Mouse (Mus musculus): ENCODE results near the gene Fastkd2. TPM values are rescaled to one million over a fixed set of nuclear protein-coding genes. Genes with fewer than 3 reads are reported as not detected.
A peak's percentile ranks its signal among the peaks of the same experiment; 100 is the strongest.

Fastkd2 gene
- 37.5 and 38.3 TPM in 2 replicates for polyA plus RNA-seq (2015; fragmentation: Nextera tagmentation; extraction: Ambion mirVana)

GRCm38 (mm10) chr1:63730240-63730771, at the start of gene Fastkd2, which contains the start of gene Mdh1b:
TSS of gene Fastkd2 (plus strand) at chr1:63730614.
TSS of gene Mdh1b (minus strand) at chr1:63730318.
- H3K4me3 ChIP-seq: peak within 1 kb of the TSS; percentile 72
- no peak within 1 kb of the TSS for H3K27ac ChIP-seq (replicated peaks)
- peaks cover 8% of the 10 kb centered on the region; the same call in 1 of the 2 replicates for H3K27me3 ChIP-seq
- peaks cover 31% of the 10 kb centered on the region for H3K4me1 ChIP-seq (replicated peaks)
- WGBS: 0% methylated on average over 31 of the region's 31 CpGs
- peak within 1 kb of the TSS; percentile 65 for H3K4me2 ChIP-seq
- peak; percentile 96 for ATAC-seq (ENCODE audit: low read depth)
- peak within 1 kb of the TSS; percentile 77 for H3K9ac ChIP-seq
- H3K36me3 ChIP-seq: no peaks in the 10 kb centered on the region
- no peaks in the 10 kb centered on the region for H3K9me3 ChIP-seq

- Histone ChIP-seq H3K4me1 (replicated peaks) (no peaks in the 10 kb centered on the region), H3K9me3 (no peaks in the 10 kb centered on the region), H3K4me2 (no peak within 1 kb of the TSS), H3K9ac (no peak within 1 kb of the TSS), H3K36me3 (no peaks in the 10 kb centered on the region), H3K4me3 (no peak within 1 kb of the TSS), H3K27me3 (no peaks in the 10 kb centered on the region), H3K27ac (replicated peaks) (no peak within 1 kb of the TSS)
- whole genome bisulfite sequencing: 86% methylated on average over 4 of the region's 4 CpGs
- no peak for ATAC-seq (ENCODE audit: low read depth)
Observed at GRCm38 (mm10) chr1:63686827-63687226, 43.6 kb upstream of the Fastkd2 start, which contains the start of gene Dytn. TSS of gene Dytn (minus strand) at chr1:63686927.

DNA sequence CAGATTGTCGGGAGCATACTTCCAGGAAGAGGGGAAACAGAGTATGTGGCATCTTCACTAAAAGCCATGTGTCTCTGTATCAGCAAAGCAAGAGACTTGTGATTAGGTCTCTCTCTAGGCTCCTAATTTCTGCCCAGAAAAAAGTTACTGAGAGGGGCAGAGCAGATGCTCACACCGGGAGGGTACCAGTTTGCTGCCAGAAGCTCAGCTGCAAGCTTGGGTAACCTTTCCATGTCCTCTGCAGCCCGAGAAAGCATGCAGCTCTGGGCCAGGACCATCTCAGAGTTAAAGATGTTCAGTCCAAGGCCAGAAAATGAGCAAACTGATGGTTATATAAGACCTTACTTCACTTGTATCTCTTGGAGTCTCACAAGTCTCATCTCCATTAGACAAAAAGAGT, 33.6 kb upstream of the Fastkd2 start:
- Histone ChIP-seq H3K9me3 (no peaks in the 10 kb centered on the region), H3K36me3 (no peaks in the 10 kb centered on the region), H3K9ac (no peak overlapping the region), H3K4me3 (no peak overlapping the region), H3K27ac (replicated peaks) (no peak overlapping the region), H3K4me1 (replicated peaks) (no peaks in the 10 kb centered on the region), H3K27me3 (no peaks in the 10 kb centered on the region), H3K4me2 (no peak overlapping the region)
- ATAC-seq (ENCODE audit: low read depth): no peak
- WGBS: 75% methylated on average over 3 of the region's 3 CpGs

- Histone ChIP-seq H3K9ac (no peak overlapping the region), H3K4me3 (no peak overlapping the region), H3K27me3 (no peaks in the 10 kb centered on the region), H3K4me1 (replicated peaks) (no peaks in the 10 kb centered on the region), H3K36me3 (no peaks in the 10 kb centered on the region), H3K9me3 (no peaks in the 10 kb centered on the region; the same call in 1 of the 2 replicates), H3K4me2 (no peak overlapping the region), H3K27ac (replicated peaks) (no peak overlapping the region)
- 0 out of 2 replicates have a peak, but pooled peaks have one; percentile 65 for ATAC-seq (ENCODE audit: low read depth)
- WGBS: 69% methylated on average over 5 of the region's 5 CpGs
Observed at GRCm38 (mm10) chr1:63705733-63706132, 24.7 kb upstream of the Fastkd2 start.

DNA sequence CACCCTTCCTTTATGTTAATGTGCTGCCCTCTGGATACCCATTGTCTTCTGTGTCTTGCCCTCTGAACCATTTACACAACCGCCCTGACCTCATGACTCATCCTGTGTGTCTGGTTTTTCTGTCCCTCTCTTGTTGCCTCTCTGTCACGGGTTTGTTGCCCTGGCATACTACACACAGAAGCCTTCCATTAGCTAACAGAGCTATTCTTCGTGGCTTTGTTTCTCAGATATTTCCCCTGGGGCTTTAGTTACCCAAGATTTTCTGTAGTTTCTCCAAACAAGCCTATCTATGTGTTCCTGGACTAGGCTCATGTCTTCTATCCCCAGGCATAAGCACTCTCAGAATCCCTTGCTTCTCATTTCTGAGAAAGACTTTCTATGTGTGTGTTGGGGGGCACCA, 21.5 kb upstream of the Fastkd2 start:
- WGBS: 71% methylated on average over 3 of the region's 3 CpGs
- Histone ChIP-seq H3K36me3 (no peaks in the 10 kb centered on the region), H3K9ac (no peak overlapping the region), H3K27me3 (no peaks in the 10 kb centered on the region), H3K4me2 (no peak overlapping the region), H3K27ac (replicated peaks) (no peak overlapping the region), H3K4me3 (no peak overlapping the region), H3K4me1 (replicated peaks) (no peaks in the 10 kb centered on the region), H3K9me3 (no peaks in the 10 kb centered on the region)
- ATAC-seq (ENCODE audit: low read depth): no peak

DNA sequence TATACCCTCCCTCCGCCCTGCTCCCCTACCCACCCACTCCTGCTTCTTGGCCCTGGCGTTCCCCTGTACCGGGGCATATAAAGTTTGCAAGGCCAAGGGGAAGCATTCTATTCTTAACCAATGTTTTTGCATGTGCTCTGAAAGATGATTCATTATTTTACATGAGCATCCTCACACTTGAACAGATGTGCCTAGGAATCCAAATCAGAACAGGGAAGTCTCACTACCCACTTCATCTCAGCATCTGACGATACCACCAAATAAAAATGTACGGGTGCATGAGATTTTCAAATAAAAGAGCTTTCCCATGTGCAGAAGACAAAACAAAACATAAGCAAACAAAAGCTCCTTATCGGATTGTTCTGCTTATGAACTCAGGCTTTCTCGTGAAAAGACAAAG, 10.3 kb upstream of the Fastkd2 start:
- no peak overlapping the region for H3K4me2 ChIP-seq
- H3K4me3 ChIP-seq: no peak overlapping the region
- H3K27me3 ChIP-seq: no peaks in the 10 kb centered on the region; the same call in 1 of the 2 replicates
- WGBS: 88% methylated on average over 7 of the region's 7 CpGs
- no peaks in the 10 kb centered on the region for H3K9me3 ChIP-seq
- no peak overlapping the region for H3K27ac ChIP-seq (replicated peaks)
- H3K4me1 ChIP-seq (replicated peaks): no peaks in the 10 kb centered on the region
- ATAC-seq (ENCODE audit: low read depth): no peak
- H3K36me3 ChIP-seq: no peaks in the 10 kb centered on the region
- H3K9ac ChIP-seq: no peak overlapping the region

DNA sequence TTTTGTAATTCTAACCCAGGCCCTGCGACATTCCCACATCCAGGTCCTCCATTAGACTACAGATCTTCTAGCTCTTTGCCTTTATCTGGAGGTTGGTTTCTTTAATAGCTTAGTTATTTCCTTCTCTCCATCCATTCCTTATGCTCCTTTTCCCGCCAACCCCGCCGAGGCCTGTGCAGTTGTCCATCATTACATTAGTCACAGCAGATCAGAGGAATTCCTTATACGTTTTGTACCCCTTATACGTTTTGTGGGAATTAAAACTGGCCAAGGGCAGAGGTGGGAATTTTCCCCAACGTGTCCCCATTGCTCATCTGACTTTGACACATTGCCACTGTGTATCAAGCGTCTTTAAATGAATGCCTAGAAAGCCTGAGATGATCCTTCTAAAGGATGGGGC, 618 bp upstream of the Fastkd2 start:
- peak; percentile 30; the same call in 1 of the 2 replicates for ATAC-seq (ENCODE audit: low read depth)
- Histone ChIP-seq H3K27me3 (peaks cover 8% of the 10 kb centered on the region; the same call in 1 of the 2 replicates), H3K4me3 (peak overlapping the region; percentile 72), H3K27ac (replicated peaks) (no peak overlapping the region), H3K9ac (peak overlapping the region; percentile 53; the same call in 1 of the 2 replicates), H3K4me2 (peak overlapping the region; percentile 65), H3K36me3 (no peaks in the 10 kb centered on the region), H3K4me1 (replicated peaks) (peaks cover 31% of the 10 kb centered on the region), H3K9me3 (no peaks in the 10 kb centered on the region)
- WGBS: 41% methylated on average over 8 of the region's 8 CpGs

GRCm38 (mm10) chr1:63756005-63756404, 25.6 kb downstream of the Fastkd2 start:
- H3K36me3 ChIP-seq: peaks cover 14% of the 10 kb centered on the region
- no peak overlapping the region for H3K4me3 ChIP-seq
- no peak overlapping the region for H3K9ac ChIP-seq
- no peak for ATAC-seq (ENCODE audit: low read depth)
- H3K27me3 ChIP-seq: no peaks in the 10 kb centered on the region
- no peaks in the 10 kb centered on the region for H3K9me3 ChIP-seq
- H3K4me2 ChIP-seq: no peak overlapping the region
- no peaks in the 10 kb centered on the region for H3K4me1 ChIP-seq (replicated peaks)
- no peak overlapping the region for H3K27ac ChIP-seq (replicated peaks)
- 74% methylated on average over 2 of the region's 2 CpGs for WGBS

- WGBS: 4% methylated on average over 3 of the region's 3 CpGs
Observed at GRCm38 (mm10) chr1:63763212-63763694, 32.8 kb downstream of the Fastkd2 start.

DNA sequence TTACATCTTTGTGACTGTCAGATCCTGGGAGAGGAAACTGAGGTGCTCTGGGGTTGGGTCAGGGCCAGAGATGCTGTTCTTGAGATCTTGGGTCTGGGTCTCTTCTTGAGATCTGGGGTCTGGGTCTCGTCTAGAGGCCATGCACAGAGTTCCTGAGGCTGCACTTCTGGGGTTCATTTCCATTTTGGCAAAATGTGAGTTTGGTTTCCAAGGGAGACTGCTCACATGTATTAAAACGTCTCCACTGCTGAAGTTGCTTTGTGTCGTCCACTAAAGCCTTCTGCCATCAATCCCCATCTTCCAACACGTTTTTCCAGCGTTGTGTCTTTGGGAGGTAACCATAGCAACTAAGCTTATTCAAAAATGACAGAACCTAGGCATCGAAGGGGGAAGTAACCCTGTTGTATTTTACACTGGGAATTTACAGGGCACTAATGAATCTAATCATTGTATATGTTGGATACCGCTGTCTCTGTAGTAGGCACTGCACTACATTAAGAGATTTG, 33.5 kb downstream of the Fastkd2 start:
- Histone ChIP-seq H3K4me1 (replicated peaks) (peaks cover 50% of the 10 kb centered on the region), H3K27ac (replicated peaks) (peak overlapping the region; percentile 74), H3K4me2 (peak overlapping the region; percentile 21), H3K36me3 (no peaks in the 10 kb centered on the region), H3K4me3 (no peak overlapping the region), H3K9ac (no peak overlapping the region), H3K27me3 (no peaks in the 10 kb centered on the region), H3K9me3 (no peaks in the 10 kb centered on the region)
- ATAC-seq (ENCODE audit: low read depth): peak; percentile 69
- WGBS: 12% methylated on average over 7 of the region's 7 CpGs

More at GRCm38 (mm10) chr1:63763212-63763694, 32.8 kb downstream of the Fastkd2 start:
- Histone ChIP-seq H3K9me3 (no peaks in the 10 kb centered on the region), H3K4me1 (replicated peaks) (peaks cover 44% of the 10 kb centered on the region), H3K27ac (replicated peaks) (peak overlapping the region; percentile 74), H3K4me2 (no peak overlapping the region), H3K9ac (no peak overlapping the region), H3K27me3 (no peaks in the 10 kb centered on the region), H3K36me3 (no peaks in the 10 kb centered on the region), H3K4me3 (no peak overlapping the region)
- peak; percentile 71 for ATAC-seq (ENCODE audit: low read depth)

DNA sequence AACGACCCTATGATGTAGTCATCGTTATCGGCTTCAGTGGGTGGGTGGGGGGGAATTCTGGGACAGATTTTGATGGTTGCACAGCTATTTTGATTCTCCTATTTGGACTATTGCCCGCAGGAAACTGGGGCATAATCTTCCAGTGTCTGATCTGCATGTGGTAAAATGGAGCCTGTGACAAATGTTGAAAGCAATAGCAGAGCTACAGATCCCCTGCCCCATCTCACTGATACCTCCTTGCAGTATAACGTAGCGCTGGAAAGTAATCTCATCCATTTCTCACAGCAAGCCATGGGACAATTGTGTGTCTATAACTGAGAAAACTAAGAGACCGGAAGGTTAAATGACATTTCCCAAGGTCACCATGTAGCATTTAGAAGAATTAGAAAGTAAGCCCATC, 34.0 kb downstream of the Fastkd2 start:
- peak overlapping the region; percentile 21 for H3K4me2 ChIP-seq
- no peaks in the 10 kb centered on the region for H3K9me3 ChIP-seq
- no peak overlapping the region for H3K9ac ChIP-seq
- peak overlapping the region; percentile 74; the same call in 1 of the 2 replicates for H3K27ac ChIP-seq (replicated peaks)
- no peak for ATAC-seq (ENCODE audit: low read depth)
- no peak overlapping the region for H3K4me3 ChIP-seq
- H3K4me1 ChIP-seq (replicated peaks): peaks cover 52% of the 10 kb centered on the region
- no peaks in the 10 kb centered on the region for H3K27me3 ChIP-seq
- 37% methylated on average over 7 of the region's 7 CpGs for WGBS
- H3K36me3 ChIP-seq: no peaks in the 10 kb centered on the region

DNA sequence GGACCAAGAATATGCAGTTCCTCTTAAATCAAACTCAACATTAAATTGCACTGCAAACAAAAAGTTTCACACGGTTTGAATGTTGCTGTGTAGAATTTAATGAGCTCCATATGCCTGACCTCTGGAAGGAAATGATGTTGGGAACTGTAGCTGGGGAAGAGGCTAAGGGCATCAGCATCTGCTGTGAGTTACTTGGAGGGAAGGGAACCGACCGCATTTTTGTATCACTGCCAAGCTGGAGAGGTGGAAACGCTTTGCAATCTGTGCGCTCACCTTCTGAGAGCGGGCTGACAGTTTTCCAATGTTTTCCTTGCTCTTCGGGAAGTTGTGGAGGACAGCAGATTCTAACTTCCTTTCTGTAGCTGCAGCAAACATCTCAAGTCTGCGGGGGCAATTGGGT, 37.7 kb downstream of the Fastkd2 start:
- H3K4me2 ChIP-seq: no peak overlapping the region
- no peak overlapping the region for H3K27ac ChIP-seq (replicated peaks)
- ATAC-seq (ENCODE audit: low read depth): no peak
- peaks cover 47% of the 10 kb centered on the region for H3K4me1 ChIP-seq (replicated peaks)
- no peaks in the 10 kb centered on the region for H3K9me3 ChIP-seq
- H3K4me3 ChIP-seq: no peak overlapping the region
- no peak overlapping the region for H3K9ac ChIP-seq
- no peaks in the 10 kb centered on the region for H3K36me3 ChIP-seq
- no peaks in the 10 kb centered on the region for H3K27me3 ChIP-seq
- 67% methylated on average over 8 of the region's 8 CpGs for WGBS
